Mouse (Mus musculus) olfactory bulb, adult 2 months (tissue): Measurements from ENCODE around the gene Ccdc93.

ENCODE experiments used
- CTCF ChIP-seq: fragments of 200-500 bp; IDR thresholded peaks from 2 replicates; pipeline ENCODE4 v1.5.1; 2012; ENCODE audit warnings: low read depth, mild to moderate bottlenecking, low read length, moderate library complexity; ENCODE audit not compliant: insufficient read depth
- POLR2A ChIP-seq: fragments of 200-500 bp; IDR thresholded peaks from 2 replicates; pipeline ENCODE4 v1.6.1; 2012; ENCODE audit warnings: mild to moderate bottlenecking, low read depth, low read length, moderate library complexity; ENCODE audit not compliant: insufficient read depth

DNA sequence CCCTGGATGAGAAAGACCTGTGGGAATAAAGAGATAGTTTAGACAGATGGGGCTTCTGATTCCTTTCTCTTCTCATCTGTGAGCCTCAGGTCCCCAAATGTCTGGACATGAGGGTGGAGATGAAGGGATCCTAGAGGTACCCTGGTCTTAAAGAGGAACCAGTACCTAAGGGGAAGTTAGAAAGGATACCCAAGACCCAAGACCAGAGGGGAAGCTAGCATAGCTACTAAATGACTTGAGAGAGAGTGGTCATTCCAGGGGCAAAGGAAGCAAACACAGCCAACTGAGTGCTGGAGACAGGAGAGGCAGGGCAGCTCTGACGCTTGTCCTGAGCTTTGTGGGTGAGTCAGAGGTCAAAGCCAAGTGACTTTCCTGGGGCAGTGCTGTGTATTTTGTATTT, 31.8 kb downstream of the Ccdc93 start:
- TF ChIP-seq POLR2A = no peak
- TF ChIP-seq CTCF = no peak
